Mouse (Mus musculus): ENCODE measurements around the gene Lpin1.
A peak's percentile ranks its signal among the peaks of the same experiment; 100 is the strongest.

Lpin1 gene

GRCm38 (mm10) chr12:16618512-16619274 lies 7.9 kb upstream of the Lpin1 start:
- DNase-seq (ENCODE audit: low read depth), result peak; percentile 97

- DNase-seq (ENCODE audit: low read depth), result no peak
Observed at GRCm38 (mm10) chr12:16615738-16616137, 5.0 kb upstream of the Lpin1 start.

GRCm38 (mm10) chr12:16614556-16614955 lies 3.8 kb upstream of the Lpin1 start:
- no peak for DNase-seq (ENCODE audit: low read depth)

- DNase-seq (ENCODE audit: low read depth), result no peak
Observed at GRCm38 (mm10) chr12:16605624-16606023, 5.1 kb downstream of the Lpin1 start.

GRCm38 (mm10) chr12:16602271-16602670 lies 8.5 kb downstream of the Lpin1 start:
- DNase-seq (ENCODE audit: low read depth), result no peak

- DNase-seq (ENCODE audit: low read depth), result no peak
Observed at GRCm38 (mm10) chr12:16600374-16600773, 10.4 kb downstream of the Lpin1 start.

GRCm38 (mm10) chr12:16599359-16599758 lies 11.4 kb downstream of the Lpin1 start:
- no peak for DNase-seq (ENCODE audit: low read depth)

- no peak for DNase-seq (ENCODE audit: low read depth)
Observed at GRCm38 (mm10) chr12:16593761-16594160, 17.0 kb downstream of the Lpin1 start.

GRCm38 (mm10) chr12:16593014-16593413 lies 17.8 kb downstream of the Lpin1 start:
- no peak for DNase-seq (ENCODE audit: low read depth)

GRCm38 (mm10) chr12:16592451-16592850 lies 18.3 kb downstream of the Lpin1 start:
- no peak for DNase-seq (ENCODE audit: low read depth)

GRCm38 (mm10) chr12:16591453-16592200 lies 19.1 kb downstream of the Lpin1 start:
- DNase-seq (ENCODE audit: low read depth), result peak; percentile 83

- peak; percentile 28 for DNase-seq (ENCODE audit: low read depth)
Observed at GRCm38 (mm10) chr12:16589966-16590365, 20.8 kb downstream of the Lpin1 start.

GRCm38 (mm10) chr12:16589204-16589949 lies 21.4 kb downstream of the Lpin1 start:
- DNase-seq (ENCODE audit: low read depth), result peak; percentile 78

GRCm38 (mm10) chr12:16588396-16589042 lies 22.2 kb downstream of the Lpin1 start:
- peak; percentile 61 for DNase-seq (ENCODE audit: low read depth)

- no peak for DNase-seq (ENCODE audit: low read depth)
Observed at GRCm38 (mm10) chr12:16587767-16588166, 23.0 kb downstream of the Lpin1 start.

- DNase-seq (ENCODE audit: low read depth), result no peak
Observed at GRCm38 (mm10) chr12:16587111-16587510, 23.7 kb downstream of the Lpin1 start.

- no peak for DNase-seq (ENCODE audit: low read depth)
Observed at GRCm38 (mm10) chr12:16584964-16585363, 25.8 kb downstream of the Lpin1 start.

GRCm38 (mm10) chr12:16584035-16584682 lies 26.6 kb downstream of the Lpin1 start:
- no peak for DNase-seq (ENCODE audit: low read depth)

- no peak for DNase-seq (ENCODE audit: low read depth)
Observed at GRCm38 (mm10) chr12:16583313-16583712, 27.5 kb downstream of the Lpin1 start.

GRCm38 (mm10) chr12:16580306-16580705 lies 30.5 kb downstream of the Lpin1 start:
- no peak for DNase-seq (ENCODE audit: low read depth)

- DNase-seq (ENCODE audit: low read depth), result no peak
Observed at GRCm38 (mm10) chr12:16577665-16578233, 33.0 kb downstream of the Lpin1 start.
